Mouse (Mus musculus) liver, embryonic 15.5 days (tissue): ENCODE data around the gene Hist2h2ac. TPM values are rescaled to one million over a fixed set of nuclear protein-coding genes. Genes with fewer than 3 reads are reported as not detected.
"Not testable (repeated sequence)": the region's sequence is repeated elsewhere in the genome, so short reads cannot be mapped to it uniquely, and the experiment has no call there.

ENCODE experiments used
- ATAC-seq: fragments of 200-750 bp; cut with Nextera tagmentation; 2 replicates; pipeline ENCODE4 v1.8.0; 2017; ENCODE audit warnings: moderate number of reproducible peaks, mild to moderate bottlenecking, moderate library complexity; ENCODE audit not compliant: insufficient read depth
- H3K27ac ChIP-seq: fragments of 300-500 bp; sonication (generic); replicated peaks from 2 replicates; pipeline ENCODE4 v1.5.1; 2015; ENCODE audit warnings: mild to moderate bottlenecking, inconsistent platforms
- H3K27me3 ChIP-seq: fragments of 300-500 bp; sonication (generic); 2 replicates; pipeline ENCODE4 v1.6.1; 2015; ENCODE audit warnings: mild to moderate bottlenecking, inconsistent platforms
- H3K36me3 ChIP-seq: fragments of 300-500 bp; sonication (generic); replicated peaks from 2 replicates; pipeline ENCODE4 v1.6.1; 2015; ENCODE audit warnings: moderate library complexity, mild to moderate bottlenecking, inconsistent platforms
- H3K4me1 ChIP-seq: fragments of 300-500 bp; sonication (generic); replicated peaks from 2 replicates; pipeline ENCODE4 v1.6.1; 2015; ENCODE audit warnings: inconsistent platforms
- H3K4me2 ChIP-seq: fragments of 300-500 bp; sonication (generic); 2 replicates; pipeline ENCODE4 v1.6.1; 2015; ENCODE audit warnings: moderate library complexity, mild to moderate bottlenecking, inconsistent platforms
- H3K4me3 ChIP-seq: fragments of 300-500 bp; sonication (generic); replicated peaks from 2 replicates; pipeline ENCODE4 v1.5.1; 2015; ENCODE audit warnings: mild to moderate bottlenecking, inconsistent platforms
- H3K9ac ChIP-seq: fragments of 300-500 bp; sonication (generic); 2 replicates; pipeline ENCODE4 v1.6.1; 2015; ENCODE audit warnings: moderate library complexity, mild to moderate bottlenecking, inconsistent platforms
- H3K9me3 ChIP-seq: fragments of 300-500 bp; sonication (generic); replicated peaks from 2 replicates; pipeline ENCODE4 v1.6.1; 2016; ENCODE audit warnings: inconsistent platforms
- WGBS: fragments of 180-500 bp; shearing (Covaris S2); methylation state at CpG from one replicate; pipeline ENCODE4 v1.1.7; 2015; ENCODE audit warnings: mixed read lengths; ENCODE audit not compliant: insufficient replicate concordance; 5-methylcytosine and 5-hydroxymethylcytosine counted together
- microRNA-seq: library from miRNA; unstranded; fragments of <30 nt; microRNA quantifications from one replicate; pipeline ENCODE4, GENCODE M21; 2016
- polyA plus RNA-seq: library from polyadenylated mRNA; unstranded; fragments of >200 nt; fragmentation: Nextera tagmentation; extraction: Ambion mirVana; gene quantifications from 2 replicates; pipeline ENCODE4 v1.2.1, GENCODE M21; 2015

Gene Hist2h2ac
- polyA plus RNA-seq, 1 experiment from 2014 or later, result 18.0 TPM

DNA sequence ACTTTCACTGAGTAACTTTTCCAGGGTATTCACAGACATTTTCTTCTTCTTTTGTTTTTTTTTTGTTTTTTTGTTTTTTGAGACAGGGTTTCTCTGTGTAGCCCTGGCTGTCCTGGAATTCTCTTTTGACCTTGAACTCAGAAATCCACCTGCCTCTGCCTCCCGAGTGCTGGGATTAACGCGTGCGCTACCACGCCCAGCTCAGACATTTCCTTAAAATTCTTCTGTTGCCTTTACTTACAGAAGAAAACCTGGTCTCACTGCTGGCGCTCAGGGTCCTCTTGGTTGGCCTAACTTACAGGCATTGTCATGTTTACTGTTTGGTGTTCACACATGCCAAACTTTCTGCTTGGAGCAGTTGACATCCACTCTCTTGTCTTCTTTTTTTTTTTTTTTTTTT is 45.4 kb downstream of the Hist2h2ac start:
- Histone ChIP-seq H3K27me3 (no peaks in the 10 kb centered on the region), H3K27ac (no peak overlapping the region), H3K36me3 (peaks cover 52% of the 10 kb centered on the region), H3K4me1 (peaks cover 43% of the 10 kb centered on the region), H3K4me2 (no peak overlapping the region), H3K9ac (no peak overlapping the region), H3K4me3 (no peak overlapping the region), H3K9me3 (no peaks in the 10 kb centered on the region)
- ATAC-seq, result no peak
- 85% methylated on average over 6 of the region's 6 CpGs for WGBS

DNA sequence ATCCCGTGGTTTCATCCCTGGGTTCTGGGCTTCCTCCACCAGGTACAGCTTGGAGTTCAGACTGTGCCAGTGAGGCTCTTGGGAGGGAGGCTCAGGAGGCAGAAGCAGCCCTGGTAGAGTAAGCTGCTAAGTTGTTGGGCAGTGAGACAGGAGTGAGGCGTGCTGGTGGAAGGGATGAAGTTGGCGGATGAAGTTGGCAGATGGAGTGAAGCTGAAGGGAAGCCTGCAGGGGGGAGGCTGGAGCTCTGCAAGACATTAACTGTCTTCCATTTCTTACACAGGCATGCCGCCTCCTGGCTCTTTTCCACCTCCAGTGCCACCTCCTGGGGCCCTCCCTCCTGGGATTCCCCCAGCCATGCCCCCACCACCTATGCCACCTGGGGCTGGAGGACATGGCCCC is 46.6 kb downstream of the Hist2h2ac start:
- Histone ChIP-seq H3K36me3 (peaks cover 56% of the 10 kb centered on the region), H3K4me1 (peaks cover 47% of the 10 kb centered on the region), H3K4me3 (peak overlapping the region; percentile 17), H3K4me2 (peak overlapping the region; percentile 90; the same call in 1 of the 2 replicates)
- H3K9me3 ChIP-seq, H3K27me3 ChIP-seq, H3K27ac ChIP-seq, H3K9ac ChIP-seq, ATAC-seq: not testable (repeated sequence)
- WGBS, result 85% methylated on average over 4 of the region's 4 CpGs

DNA sequence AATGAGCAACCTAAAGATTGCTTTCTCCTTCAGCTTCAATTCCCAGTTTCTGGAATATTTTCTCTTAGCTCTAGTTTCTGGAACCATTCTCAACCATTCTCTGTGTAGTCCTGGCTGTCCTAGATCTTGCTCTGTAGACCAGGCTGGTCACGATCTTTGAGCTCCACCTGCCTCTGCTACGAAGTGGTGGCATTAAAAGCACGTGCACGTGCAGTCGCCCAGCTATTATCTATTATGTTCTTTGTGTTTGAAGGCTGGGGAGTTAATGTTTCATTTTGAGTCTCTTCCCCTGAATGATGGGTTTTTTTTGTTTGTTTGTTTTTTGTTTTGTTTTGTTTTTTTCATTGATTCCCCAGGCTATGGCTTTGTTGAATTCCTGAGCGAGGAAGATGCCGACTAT is 47.5 kb downstream of the Hist2h2ac start:
- 26% methylated on average over 7 of the region's 7 CpGs for WGBS
- peaks cover 50% of the 10 kb centered on the region for H3K4me1 ChIP-seq
- H3K27ac ChIP-seq, result peak overlapping the region; percentile 94; the same call in 1 of the 2 replicates
- peak overlapping the region; percentile 89 for H3K4me3 ChIP-seq
- H3K9ac ChIP-seq, result peak overlapping the region; percentile 78
- H3K27me3 ChIP-seq, result no peaks in the 10 kb centered on the region
- H3K36me3 ChIP-seq, result peaks cover 49% of the 10 kb centered on the region
- peak overlapping the region; percentile 90 for H3K4me2 ChIP-seq
- ATAC-seq, result no peak
- H3K9me3 ChIP-seq, result no peaks in the 10 kb centered on the region

DNA sequence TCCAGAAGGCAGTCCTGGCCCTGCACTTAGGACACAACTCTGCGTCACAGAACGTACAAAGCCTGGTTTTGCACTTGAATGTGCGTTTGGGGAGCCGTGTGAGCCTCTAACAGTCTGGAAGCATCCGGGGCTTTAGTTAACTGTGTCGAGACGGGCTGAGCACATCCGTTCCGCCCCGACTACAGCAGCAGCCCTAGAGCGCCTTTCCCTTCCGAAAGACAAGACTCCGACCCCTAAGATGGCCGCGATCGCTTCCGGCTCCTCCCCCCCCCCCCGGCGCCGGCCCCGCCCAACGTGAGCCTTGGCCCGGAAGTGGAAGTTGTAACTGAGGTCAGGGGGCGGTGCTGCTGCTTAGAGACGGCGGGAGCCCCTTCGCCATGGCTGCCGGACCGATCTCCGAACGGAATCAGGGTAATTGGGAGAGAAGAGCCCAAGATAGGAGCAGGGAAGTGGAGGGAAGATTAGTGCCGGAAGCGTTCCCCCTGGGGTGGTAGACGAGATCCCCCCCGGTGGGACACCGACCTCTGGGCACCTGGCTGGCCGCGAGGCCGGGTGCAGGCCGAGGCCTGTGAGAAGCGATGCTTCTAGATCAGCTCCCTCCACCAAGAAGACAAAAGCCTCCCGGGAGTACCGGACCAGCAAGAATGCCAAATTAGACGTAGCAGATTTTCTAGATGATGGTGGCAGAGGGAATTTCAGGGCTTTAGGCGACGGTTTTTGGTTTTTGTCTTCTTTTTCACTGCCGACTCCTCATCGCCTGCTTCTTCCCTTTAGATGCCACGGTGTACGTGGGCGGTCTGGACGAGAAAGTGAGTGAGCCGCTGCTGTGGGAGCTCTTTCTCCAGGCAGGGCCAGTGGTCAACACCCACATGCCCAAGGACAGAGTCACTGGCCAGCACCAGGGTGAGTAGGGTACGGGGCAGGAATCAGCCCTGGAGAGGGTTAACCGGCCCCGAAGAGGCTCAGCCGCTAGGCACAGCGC is 48.2 kb downstream of the Hist2h2ac start, which contains the start of gene Sf3b4:
TSS of gene Sf3b4 (plus strand) at position 136 of the 982 bp plus-strand sequence.
- Histone ChIP-seq H3K27me3 (no peaks in the 10 kb centered on the region), H3K27ac (peak within 1 kb of the TSS; percentile 94), H3K4me2 (peak within 1 kb of the TSS; percentile 90), H3K36me3 (peaks cover 42% of the 10 kb centered on the region), H3K9me3 (no peaks in the 10 kb centered on the region), H3K4me1 (peaks cover 50% of the 10 kb centered on the region), H3K9ac (peak within 1 kb of the TSS; percentile 78), H3K4me3 (peak within 1 kb of the TSS; percentile 89)
- ATAC-seq, result peak; percentile 91
- WGBS, result under 1% methylated on average over 57 of the region's 58 CpGs

DNA sequence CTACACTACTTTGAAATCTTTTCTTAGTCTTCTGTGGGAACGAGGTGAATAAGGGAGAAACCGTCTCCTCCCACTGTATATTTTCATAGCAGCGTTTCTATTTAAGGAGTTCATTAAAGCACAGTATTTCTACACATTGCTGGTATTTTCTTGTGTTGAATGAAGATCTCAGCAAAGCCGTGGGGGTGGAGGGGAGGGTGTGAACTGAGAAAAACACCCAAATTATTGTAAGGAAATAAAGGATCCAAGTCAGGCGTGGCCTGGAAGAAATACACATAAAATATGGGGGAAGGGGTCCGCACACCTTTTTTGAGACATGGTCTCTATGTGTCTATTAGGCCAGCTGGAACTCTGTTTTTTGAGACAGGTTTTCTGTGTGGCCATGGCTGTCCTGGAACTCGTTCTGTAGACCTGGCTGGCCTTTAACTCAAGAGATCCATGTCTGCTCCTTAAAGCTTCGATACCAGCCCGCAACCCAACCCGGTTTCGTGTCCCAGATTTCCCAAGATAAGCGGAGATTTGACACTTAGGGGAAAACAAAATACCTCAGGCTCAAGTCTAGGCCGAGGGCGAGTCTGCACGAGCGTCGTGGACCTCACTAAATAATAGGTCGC is 49.0 kb downstream of the Hist2h2ac start:
- H3K27me3 ChIP-seq, result no peaks in the 10 kb centered on the region
- peaks cover 37% of the 10 kb centered on the region for H3K36me3 ChIP-seq
- peak overlapping the region; percentile 94 for H3K27ac ChIP-seq
- H3K9me3 ChIP-seq, result no peaks in the 10 kb centered on the region
- peak; percentile 16 for ATAC-seq
- H3K9ac ChIP-seq, result peak overlapping the region; percentile 78
- peaks cover 50% of the 10 kb centered on the region for H3K4me1 ChIP-seq
- peak overlapping the region; percentile 89 for H3K4me3 ChIP-seq
- WGBS, result 14% methylated on average over 18 of the region's 18 CpGs
- H3K4me2 ChIP-seq, result peak overlapping the region; percentile 90

DNA sequence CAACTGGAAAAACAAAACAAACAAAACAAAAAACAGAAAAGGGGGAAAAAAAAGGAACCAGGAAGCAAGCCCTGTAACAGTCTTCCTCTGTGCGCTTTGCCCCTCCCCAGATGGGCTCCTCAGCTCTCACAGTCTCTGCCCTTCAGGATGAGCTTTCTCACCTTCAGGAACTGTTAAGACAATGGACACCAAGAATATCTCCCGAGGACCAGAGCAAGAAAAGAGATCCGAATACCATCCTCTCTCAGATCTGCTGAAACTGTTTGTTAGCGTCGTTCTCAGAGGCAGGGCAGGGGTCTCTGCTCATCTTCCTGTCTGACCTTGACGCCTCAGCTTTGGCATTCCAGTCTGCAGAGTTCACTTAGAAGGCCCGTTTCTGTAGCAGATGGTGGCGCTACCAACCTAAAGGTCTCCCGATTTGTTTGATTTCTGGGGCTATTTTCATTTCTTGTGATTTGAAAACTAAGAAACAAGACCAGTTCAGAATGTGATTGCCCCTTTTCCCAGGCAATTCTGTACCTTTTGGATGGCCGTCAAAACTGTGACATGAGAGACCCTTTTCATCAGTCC is 49.6 kb downstream of the Hist2h2ac start:
- ATAC-seq, result no peak
- Histone ChIP-seq H3K4me2 (peak overlapping the region; percentile 90), H3K27ac (peak overlapping the region; percentile 94), H3K4me3 (peak overlapping the region; percentile 89), H3K4me1 (peaks cover 50% of the 10 kb centered on the region), H3K27me3 (no peaks in the 10 kb centered on the region), H3K9me3 (no peaks in the 10 kb centered on the region), H3K36me3 (peaks cover 30% of the 10 kb centered on the region), H3K9ac (peak overlapping the region; percentile 78; the same call in 1 of the 2 replicates)
- WGBS, result 38% methylated on average over 10 of the region's 10 CpGs

Small RNA genes lying within 50 kb of the gene (microRNA-seq; reads per million reads assigned to microRNA genes)
- gene Gm44492 (not detected), gene Gm47311 (not detected), gene Gm47313 (not detected)

Other genes with a start within 250 kb of the Hist2h2ac start
- 5.9 and 6.6 TPM in 2 replicates for gene Plekho1, start 224.9 kb downstream of the Hist2h2ac start, polyA plus RNA-seq
- 12.6 and 14.1 TPM in 2 replicates for gene Vps45, start 162.4 kb downstream of the Hist2h2ac start, polyA plus RNA-seq
- gene Otud7b, start 116.4 kb downstream of the Hist2h2ac start, polyA plus RNA-seq, result 10.3 and 12.0 TPM in 2 replicates
- gene Mtmr11, start 58.9 kb downstream of the Hist2h2ac start, polyA plus RNA-seq, result 2.3 and 3.7 TPM in 2 replicates
- 73.7 and 76.6 TPM in 2 replicates for gene Sf3b4, start 48.5 kb downstream of the Hist2h2ac start, polyA plus RNA-seq
- gene Sv2a, start 39.7 kb downstream of the Hist2h2ac start, polyA plus RNA-seq, result 0.23 and 0.26 TPM in 2 replicates
- gene Bola1, start 1.2 kb downstream of the Hist2h2ac start, polyA plus RNA-seq, result 32.1 and 34.6 TPM in 2 replicates
- 0.40 and 0.58 TPM in 2 replicates for gene Hist2h2ab, start 1.0 kb downstream of the Hist2h2ac start, polyA plus RNA-seq
- 6.5 and 7.7 TPM in 2 replicates for gene Hist2h2be, start 239 bp upstream of the Hist2h2ac start, polyA plus RNA-seq
- gene Hist2h3c2, start 18.2 kb upstream of the Hist2h2ac start, polyA plus RNA-seq, result 10.8 and 13.6 TPM in 2 replicates
- gene Hist2h2aa2, start 19.4 kb upstream of the Hist2h2ac start, polyA plus RNA-seq, result 54.8 and 64.9 TPM in 2 replicates
- 31.3 and 45.2 TPM in 2 replicates for gene Hist2h2aa1, start 24.6 kb upstream of the Hist2h2ac start, polyA plus RNA-seq
- gene Hist2h3c1, start 25.8 kb upstream of the Hist2h2ac start, polyA plus RNA-seq, result 2.5 and 3.2 TPM in 2 replicates
- gene Hist2h4, start 42.4 kb upstream of the Hist2h2ac start, polyA plus RNA-seq, result 29.3 and 32.9 TPM in 2 replicates
- 78.7 and 99.7 TPM in 2 replicates for gene Hist2h3b, start 47.8 kb upstream of the Hist2h2ac start, polyA plus RNA-seq
- gene Hist2h2bb, start 48.9 kb upstream of the Hist2h2ac start, polyA plus RNA-seq, result 19.4 and 24.6 TPM in 2 replicates
- gene Fcgr1, start 73.1 kb upstream of the Hist2h2ac start, polyA plus RNA-seq, result 4.4 and 4.7 TPM in 2 replicates
- not detected in 2 replicates for gene BC107364, start 231.4 kb upstream of the Hist2h2ac start, polyA plus RNA-seq